Mouse (Mus musculus): ENCODE data around the gene Ache. TPM values are rescaled to one million over a fixed set of nuclear protein-coding genes. Genes with fewer than 3 reads are reported as not detected.

Gene Ache
- polyA plus RNA-seq, 1 experiment, result 23.1 TPM

GRCm38 (mm10) chr5:137291381-137291926 lies 4.1 kb downstream of the Ache start:
- TF ChIP-seq GATA1 (IDR thresholded peaks at IDR 0.05; ENCODE audit: low read length), result no peak

DNA sequence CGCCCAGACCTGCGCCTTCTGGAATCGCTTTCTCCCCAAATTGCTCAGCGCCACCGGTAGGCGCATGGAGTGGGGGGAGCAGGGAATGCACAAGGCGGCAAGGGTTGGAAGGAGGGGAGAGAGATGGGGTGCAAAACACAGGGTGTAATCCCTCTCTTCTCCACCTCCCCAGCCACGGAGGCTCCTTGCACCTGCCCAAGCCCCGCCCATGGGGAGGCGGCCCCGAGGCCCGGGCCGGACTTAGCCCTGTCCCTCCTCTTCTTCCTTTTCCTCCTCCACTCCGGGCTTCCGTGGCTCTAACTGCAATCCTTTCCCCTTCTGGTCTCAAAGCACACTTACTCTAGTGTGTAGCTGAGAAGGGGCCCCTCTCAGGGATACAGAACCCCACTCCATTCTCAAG lies 6.0 kb downstream of the Ache start:
- TF ChIP-seq GATA1 (IDR thresholded peaks at IDR 0.05; ENCODE audit: low read length), result no peak

- TF ChIP-seq GATA1 (IDR thresholded peaks at IDR 0.05; ENCODE audit: low read length), result no peak
Measured at GRCm38 (mm10) chr5:137293839-137294743, 6.8 kb downstream of the Ache start, which contains the start of gene Ufsp1. Gene Ufsp1 (plus strand): TSS chr5:137294629.

- no peak for TF ChIP-seq GATA1 (IDR thresholded peaks at IDR 0.05; ENCODE audit: low read length)
Measured at GRCm38 (mm10) chr5:137294744-137295093, 7.4 kb downstream of the Ache start.

- TF ChIP-seq GATA1 (IDR thresholded peaks at IDR 0.05; ENCODE audit: low read length), result no peak
Measured at GRCm38 (mm10) chr5:137295296-137295695, 8.0 kb downstream of the Ache start.

DNA sequence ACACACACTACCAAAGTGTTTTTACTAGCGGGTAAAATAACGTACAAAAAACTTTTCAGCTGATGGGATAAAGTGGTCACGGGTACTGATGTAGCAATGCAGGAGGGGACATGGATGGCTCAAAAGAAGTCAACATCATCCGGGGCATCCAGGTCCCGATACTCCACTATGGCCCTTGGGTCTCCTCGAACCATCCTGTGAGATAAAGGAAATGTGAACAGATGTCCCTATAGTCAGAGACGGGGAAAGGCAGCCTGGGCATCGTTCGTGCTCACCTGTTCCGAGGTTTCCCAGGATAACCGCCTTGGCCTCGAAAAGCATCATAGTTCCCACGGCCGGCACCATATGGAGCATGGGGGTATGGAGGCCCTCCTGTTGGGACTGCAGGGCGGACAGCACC lies 8.4 kb downstream of the Ache start:
- TF ChIP-seq GATA1 (IDR thresholded peaks at IDR 0.05; ENCODE audit: low read length), result no peak

DNA sequence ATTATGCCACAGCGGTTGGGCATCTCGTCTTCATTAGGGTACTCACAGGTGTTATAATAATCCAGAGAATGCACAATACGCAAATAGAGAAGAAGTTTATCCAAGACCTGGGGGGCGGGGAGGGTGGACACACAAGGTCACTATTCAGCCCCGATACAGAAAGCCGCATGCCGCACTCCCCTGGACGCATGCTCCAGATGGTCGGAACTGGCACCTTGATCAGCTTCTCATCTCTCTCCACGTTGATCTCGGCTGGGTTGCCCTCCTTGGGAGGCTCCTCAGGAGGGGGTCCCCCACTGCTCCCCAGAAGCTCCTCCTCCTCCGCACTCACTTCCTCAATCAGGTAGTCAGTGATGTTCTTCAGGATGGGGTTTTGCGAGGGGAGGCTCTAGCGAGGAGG lies 9.8 kb downstream of the Ache start:
- TF ChIP-seq GATA1 (IDR thresholded peaks at IDR 0.05; ENCODE audit: low read length), result no peak

DNA sequence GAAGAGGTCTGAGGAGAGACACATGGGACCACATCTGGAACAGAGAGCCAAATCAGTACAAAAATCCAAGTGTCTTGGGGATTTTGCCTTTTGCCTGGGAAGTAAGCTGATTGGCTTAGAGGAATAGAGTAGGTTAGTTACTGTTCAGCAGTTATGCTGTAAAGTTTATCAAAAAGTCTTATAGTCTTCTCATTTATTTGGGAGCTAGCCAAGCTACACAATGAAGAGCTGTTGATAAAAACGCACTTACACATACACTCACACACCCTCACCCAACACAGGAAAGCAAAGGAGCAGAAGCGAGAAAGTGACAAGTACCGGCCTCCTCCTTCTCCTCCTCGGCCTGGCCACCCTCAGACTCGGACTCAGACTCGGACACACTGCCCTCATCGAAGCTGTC lies 11.9 kb downstream of the Ache start:
- TF ChIP-seq GATA1 (IDR thresholded peaks at IDR 0.05; ENCODE audit: low read length), result no peak

DNA sequence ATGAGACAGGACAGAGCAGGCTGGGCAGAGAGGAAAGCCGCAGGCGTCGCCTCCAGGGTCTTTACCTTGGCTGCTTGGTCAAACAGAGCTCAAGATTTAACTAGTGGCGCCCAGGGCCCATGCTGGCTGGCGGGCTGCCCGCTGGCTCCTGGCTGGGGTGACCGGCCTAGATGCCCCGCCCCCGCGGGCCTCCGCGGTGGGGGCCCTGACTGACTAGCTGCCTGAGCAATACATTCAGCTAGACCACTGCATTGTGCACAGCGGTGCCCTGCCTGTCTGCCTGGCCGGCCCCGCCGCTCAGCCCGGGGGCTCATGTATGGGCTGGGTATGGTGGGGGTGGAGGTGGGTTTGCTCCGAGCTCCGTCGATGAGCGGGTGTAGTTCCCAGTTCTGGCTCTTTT lies 13.9 kb downstream of the Ache start:
- no peak for TF ChIP-seq GATA1 (IDR thresholded peaks at IDR 0.05; ENCODE audit: low read length)

GRCm38 (mm10) chr5:137303609-137304008 lies 16.3 kb downstream of the Ache start:
- TF ChIP-seq GATA1 (IDR thresholded peaks at IDR 0.05; ENCODE audit: low read length), result peak; percentile 40

GRCm38 (mm10) chr5:137304165-137304564 lies 16.8 kb downstream of the Ache start:
- TF ChIP-seq GATA1 (IDR thresholded peaks at IDR 0.05; ENCODE audit: low read length), result no peak

- TF ChIP-seq GATA1 (IDR thresholded peaks at IDR 0.05; ENCODE audit: low read length), result no peak
Measured at GRCm38 (mm10) chr5:137304816-137305215, 17.5 kb downstream of the Ache start.

- no peak for TF ChIP-seq GATA1 (IDR thresholded peaks at IDR 0.05; ENCODE audit: low read length)
Measured at GRCm38 (mm10) chr5:137305822-137306221, 18.5 kb downstream of the Ache start.

DNA sequence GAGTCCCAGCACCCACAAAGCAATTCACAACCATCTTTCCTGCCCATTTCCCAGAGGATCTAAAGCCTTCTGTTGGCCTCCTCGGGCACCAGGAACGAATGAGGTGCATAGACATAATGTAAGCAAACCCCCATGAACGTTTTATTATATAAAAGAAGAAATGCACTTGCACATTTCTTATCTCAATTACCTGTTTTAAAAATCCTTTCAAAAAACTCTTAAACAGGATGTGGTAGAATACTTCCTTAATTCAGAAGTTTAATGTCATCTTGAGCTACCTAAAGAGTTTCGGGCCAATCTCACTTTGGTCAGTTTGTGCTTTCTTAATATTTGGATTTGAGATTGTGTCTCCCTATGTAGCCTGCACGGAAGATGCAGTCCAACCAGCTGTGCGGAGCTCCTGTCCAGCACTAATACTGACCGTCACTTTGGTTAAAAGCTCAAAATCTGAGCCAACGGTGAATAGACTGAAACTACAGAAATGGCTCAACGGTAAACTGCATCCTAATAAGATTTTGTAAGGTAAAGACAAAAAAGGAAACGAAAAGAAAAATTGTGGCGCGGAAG lies 19.2 kb downstream of the Ache start:
- TF ChIP-seq GATA1 (IDR thresholded peaks at IDR 0.05; ENCODE audit: low read length), result no peak

DNA sequence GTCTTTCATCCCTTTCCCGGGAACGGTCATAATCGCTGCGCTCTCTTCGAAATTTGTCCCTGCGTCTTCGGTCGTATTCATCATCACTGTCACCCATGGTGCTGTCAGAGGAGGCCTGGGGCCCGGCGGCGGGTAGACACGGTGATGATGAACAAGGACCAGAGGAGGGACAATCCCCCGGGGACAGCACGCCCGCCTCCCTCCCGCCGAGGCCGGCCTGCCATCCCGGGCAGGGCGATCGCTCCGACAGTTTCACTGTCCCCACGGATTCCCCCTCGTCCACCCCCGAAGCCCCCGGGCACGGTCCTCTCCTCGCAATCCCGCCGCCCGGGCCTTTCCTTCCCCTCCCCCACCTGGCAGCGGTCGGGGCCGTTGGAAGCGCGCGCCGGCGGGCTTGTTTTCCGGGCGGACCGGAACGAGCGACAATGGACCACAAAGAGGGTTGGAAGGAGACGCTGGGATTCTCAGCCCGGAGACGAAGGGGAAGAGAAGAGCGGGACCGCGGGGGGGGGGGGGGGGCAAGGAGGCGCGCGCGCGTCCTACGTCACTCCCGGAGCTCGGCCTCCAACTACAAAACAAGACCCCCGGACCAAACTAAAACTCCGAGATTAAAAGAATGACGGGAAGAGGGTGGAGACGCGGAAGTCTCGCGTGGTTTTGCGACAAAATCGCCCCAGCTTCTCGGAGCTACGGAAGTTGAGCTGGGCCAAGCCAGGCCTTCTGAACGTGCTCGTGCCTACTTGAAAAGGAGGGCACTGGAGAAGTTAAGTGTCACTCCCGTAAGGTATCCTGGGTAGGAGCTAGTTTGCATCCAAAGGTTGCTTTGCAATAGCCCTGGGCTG lies 20.0 kb downstream of the Ache start, which contains the start of gene Srrt:
Gene Srrt (minus strand): TSS at position 604 of the 842 bp plus-strand sequence.
- TF ChIP-seq GATA1 (IDR thresholded peaks at IDR 0.05; ENCODE audit: low read length), result no peak

- no peak for TF ChIP-seq GATA1 (IDR thresholded peaks at IDR 0.05; ENCODE audit: low read length)
Measured at GRCm38 (mm10) chr5:137308356-137308755, 21.0 kb downstream of the Ache start.

Data from G1E-ER4 (cell line).